Mouse (Mus musculus) kidney, adult 2 months (tissue): ENCODE measurements around the gene Ccdc17. TPM values are rescaled to one million over a fixed set of nuclear protein-coding genes. Genes with fewer than 3 reads are reported as not detected.

ENCODE experiments used
- DNase-seq: peaks from one replicate; pipeline ENCODE4 v3.0.0; 2021
- H3K27ac ChIP-seq: fragments of 200-500 bp; 2 replicates; pipeline ENCODE4 v1.5.1; 2012; ENCODE audit warnings: low read depth, low read length, control low read depth, inconsistent platforms; ENCODE audit not compliant: insufficient read depth
- H3K27me3 ChIP-seq: fragments of 200-500 bp; replicated peaks from 2 replicates; pipeline ENCODE4 v1.6.1; 2012; ENCODE audit warnings: mild to moderate bottlenecking, moderate library complexity, low read length, inconsistent platforms; ENCODE audit not compliant: control insufficient read depth, insufficient read depth
- H3K36me3 ChIP-seq: fragments of 200-500 bp; 2 replicates; pipeline ENCODE4 v1.6.1; 2012; ENCODE audit warnings: mild to moderate bottlenecking, moderate library complexity, low read length, inconsistent platforms; ENCODE audit not compliant: control insufficient read depth, insufficient read depth
- H3K4me1 ChIP-seq: fragments of 200-500 bp; 2 replicates; pipeline ENCODE4 v1.6.1; 2011; ENCODE audit warnings: low read length; ENCODE audit not compliant: control insufficient read depth, insufficient read depth
- H3K4me3 ChIP-seq: fragments of 200-500 bp; 2 replicates; pipeline ENCODE4 v1.5.1; 2011; ENCODE audit warnings: mild to moderate bottlenecking, low read depth, low read length, control low read depth; ENCODE audit not compliant: insufficient read depth
- CTCF ChIP-seq: fragments of 200-500 bp; conservative IDR thresholded peaks from 2 replicates; pipeline ENCODE4 v1.5.1; 2011; ENCODE audit warnings: low read depth, mild to moderate bottlenecking, control low read depth, low read length, moderate library complexity, mixed read lengths; ENCODE audit not compliant: insufficient read depth, insufficient read length
- POLR2A ChIP-seq: fragments of 200-500 bp; IDR thresholded peaks from one replicate; pipeline ENCODE4 v1.6.1; 2011; ENCODE audit warnings: low read depth, low read length, control low read depth
- WGBS: fragments of 180-500 bp; shearing (Covaris S2); methylation state at CpG from one replicate; pipeline ENCODE4 v1.1.7; 2018; 5-methylcytosine and 5-hydroxymethylcytosine counted together
- polyA plus RNA-seq: library from polyadenylated mRNA; depleted of rRNA; stranded (reverse); fragments of >200 nt; gene quantifications from 2 replicates; pipeline ENCODE4 v1.2.3, GENCODE M21; 2012

Gene Ccdc17
- polyA plus RNA-seq, 1 experiment: 9.1 TPM

- no peaks in the 10 kb centered on the region for H3K27me3 ChIP-seq
- under 1% methylated on average over 53 of the region's 53 CpGs for WGBS
- TF ChIP-seq POLR2A (no peak), CTCF (no peak)
- peak overlapping the region; percentile 59 for H3K4me3 ChIP-seq
- no peaks in the 10 kb centered on the region for H3K36me3 ChIP-seq
- peaks cover 4% of the 10 kb centered on the region; the same call in 1 of the 2 replicates for H3K4me1 ChIP-seq
- peak; percentile 89 for DNase-seq
- peak overlapping the region; percentile 2; the same call in 1 of the 2 replicates for H3K27ac ChIP-seq
Observed at GRCm38 (mm10) chr4:116626658-116627358, 30.4 kb downstream of the Ccdc17 start.

GRCm38 (mm10) chr4:116627359-116627716, 30.9 kb downstream of the Ccdc17 start:
- DNase-seq: peak; percentile 96
- Histone ChIP-seq H3K27ac (peak overlapping the region; percentile 2; the same call in 1 of the 2 replicates), H3K36me3 (no peaks in the 10 kb centered on the region), H3K4me1 (peaks cover 4% of the 10 kb centered on the region; the same call in 1 of the 2 replicates), H3K27me3 (no peaks in the 10 kb centered on the region), H3K4me3 (peak overlapping the region; percentile 59)
- TF ChIP-seq POLR2A (peak; percentile 80), CTCF (no peak)
- whole genome bisulfite sequencing: under 1% methylated on average over 13 of the region's 13 CpGs

- TF ChIP-seq POLR2A: no peak
- no peak for TF ChIP-seq CTCF
- WGBS: 4% methylated on average over 23 of the region's 23 CpGs
- H3K4me3 ChIP-seq: peak within 1 kb of the TSS; percentile 59
- no peaks in the 10 kb centered on the region for H3K36me3 ChIP-seq
- H3K27me3 ChIP-seq: no peaks in the 10 kb centered on the region
- peak; percentile 93 for DNase-seq
- peaks cover 4% of the 10 kb centered on the region; the same call in 1 of the 2 replicates for H3K4me1 ChIP-seq
- peak within 1 kb of the TSS; percentile 2; the same call in 1 of the 2 replicates for H3K27ac ChIP-seq
Observed at GRCm38 (mm10) chr4:116627722-116628662, 31.5 kb downstream of the Ccdc17 start, which contains the start of gene Nasp. Gene Nasp (minus strand): TSS chr4:116627941.

GRCm38 (mm10) chr4:116635197-116635596, 38.7 kb downstream of the Ccdc17 start:
- Histone ChIP-seq H3K27ac (no peak overlapping the region), H3K4me1 (no peaks in the 10 kb centered on the region), H3K4me3 (no peak overlapping the region), H3K27me3 (no peaks in the 10 kb centered on the region), H3K36me3 (peaks cover 15% of the 10 kb centered on the region; the same call in 1 of the 2 replicates)
- WGBS: 72% methylated on average over 1 of the region's 1 CpGs
- DNase-seq: no peak
- TF ChIP-seq POLR2A (no peak), CTCF (no peak)

- H3K27ac ChIP-seq: no peak overlapping the region
- WGBS: 88% methylated on average over 6 of the region's 6 CpGs
- no peak overlapping the region for H3K4me3 ChIP-seq
- TF ChIP-seq CTCF: no peak
- TF ChIP-seq POLR2A: no peak
- H3K36me3 ChIP-seq: peaks cover 28% of the 10 kb centered on the region
- no peaks in the 10 kb centered on the region for H3K4me1 ChIP-seq
- no peaks in the 10 kb centered on the region for H3K27me3 ChIP-seq
- DNase-seq: no peak
Observed at GRCm38 (mm10) chr4:116638821-116639220, 42.4 kb downstream of the Ccdc17 start.

GRCm38 (mm10) chr4:116642071-116642470, 45.6 kb downstream of the Ccdc17 start:
- Histone ChIP-seq H3K27ac (no peak overlapping the region), H3K36me3 (peaks cover 25% of the 10 kb centered on the region), H3K4me3 (no peak overlapping the region), H3K4me1 (peaks cover 9% of the 10 kb centered on the region), H3K27me3 (no peaks in the 10 kb centered on the region)
- DNase-seq: no peak
- WGBS: 100% methylated on average over 1 of the region's 1 CpGs
- TF ChIP-seq POLR2A (no peak), CTCF (0 out of 2 replicates have a peak, but pooled peaks have one; percentile 9)
